Mouse (Mus musculus) lung, postnatal 36 days (tissue): ENCODE data around the gene Sp6.

ENCODE experiments used
- DNase-seq: peaks from one replicate; pipeline ENCODE4 v3.0.0; 2022; ENCODE audit warnings: mixed read lengths

Gene Sp6

DNA sequence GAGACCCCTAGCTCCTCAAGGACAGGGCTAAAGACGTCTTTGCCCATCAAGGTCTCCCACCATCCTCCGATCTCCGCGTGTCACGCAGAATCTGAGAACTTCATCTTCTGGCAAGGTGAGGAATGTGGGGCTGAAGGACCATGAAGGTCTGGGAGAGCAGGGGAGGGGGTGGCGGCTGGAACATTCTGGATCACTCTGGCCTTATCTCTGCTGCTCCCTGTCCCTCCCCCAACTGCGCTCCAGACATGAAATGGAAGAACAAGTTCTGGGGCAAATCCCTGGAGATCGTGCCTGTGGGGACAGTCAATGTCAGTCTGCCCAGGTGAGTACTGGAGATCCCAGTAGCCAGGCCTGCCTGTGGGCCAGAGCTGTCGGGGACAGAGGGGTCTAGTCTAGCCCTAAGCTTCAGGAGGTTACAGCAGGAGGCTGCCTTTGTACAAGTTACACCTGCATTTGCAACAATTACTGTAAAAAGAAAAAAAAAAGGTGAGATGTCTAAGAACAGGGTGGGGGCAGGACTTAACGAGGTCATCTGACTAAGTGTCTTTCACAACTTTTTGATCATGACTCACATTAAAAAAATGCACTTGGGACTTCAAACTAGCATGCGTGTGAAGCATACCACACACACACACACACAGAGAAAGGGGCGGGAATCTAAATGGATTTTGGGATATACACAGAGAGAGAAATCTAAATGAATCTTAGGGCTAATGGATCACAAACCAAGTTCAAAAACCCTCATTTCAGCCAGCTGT is 52.5 kb downstream of the Sp6 start:
- DNase-seq, result peak; percentile 63

- no peak for DNase-seq
Measured at GRCm38 (mm10) chr11:97066656-97067360, 53.6 kb downstream of the Sp6 start.

GRCm38 (mm10) chr11:97069333-97069732 is 56.1 kb downstream of the Sp6 start:
- no peak for DNase-seq

GRCm38 (mm10) chr11:97069770-97070169 is 56.6 kb downstream of the Sp6 start:
- DNase-seq, result no peak

- no peak for DNase-seq
Measured at GRCm38 (mm10) chr11:97071129-97071528, 57.9 kb downstream of the Sp6 start.

- peak; percentile 73 for DNase-seq
Measured at GRCm38 (mm10) chr11:97072533-97072932, 59.3 kb downstream of the Sp6 start.

- DNase-seq, result peak; percentile 41
Measured at GRCm38 (mm10) chr11:97074235-97074634, 61.0 kb downstream of the Sp6 start.
